Mouse (Mus musculus) gastrocnemius, postnatal 36 days (tissue): Measurements from ENCODE around the gene Nodal. TPM values are rescaled to one million over a fixed set of nuclear protein-coding genes. Genes with fewer than 3 reads are reported as not detected.

Source experiments
- DNase-seq, 2 experiments: peaks; one replicate each; pipeline ENCODE4 v3.0.0; 2022
- intact Hi-C: fragments of 180-260 bp; cut with DNase I; formaldehyde crosslinking; loops from one replicate; pipeline ENCODE4 v1.15.1; 2025
- total RNA-seq, 2 experiments: library from RNA; stranded (reverse); gene quantifications; 2 replicates each; pipeline ENCODE4 v1.2.3; 2021

The Nodal gene
- total RNA-seq, 2 experiments from 2014 or later: 0.12 TPM; not detected in 1

DNA sequence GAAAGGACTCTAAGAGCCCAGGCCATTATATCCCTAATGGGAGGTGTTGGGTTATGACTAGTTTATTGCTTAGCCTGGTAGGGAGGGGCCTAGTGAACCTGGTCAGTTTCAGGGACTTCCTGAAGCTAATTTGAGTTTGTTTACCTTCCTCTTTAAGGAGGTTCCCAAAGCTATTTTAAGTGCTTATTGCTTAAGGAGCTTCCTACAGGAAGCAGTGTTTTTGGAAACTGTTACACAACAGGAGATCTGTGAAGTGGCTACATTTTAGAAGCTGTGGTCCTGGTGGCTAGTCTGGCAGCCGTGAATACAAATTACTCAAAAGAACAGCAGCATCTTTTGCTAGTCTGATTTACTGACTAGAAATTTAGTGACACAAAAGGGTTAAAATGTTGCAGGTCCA lies 56.6 kb downstream of the Nodal start:
- no peak for DNase-seq
- intact Hi-C loops: loop anchor here (5.0 kb wide), 1 partner anchor 173 kb away; the partner anchor contains the start of gene Ppa1

Other genes with a start within 250 kb of the Nodal start
- gene Tbata, start 246.0 kb upstream of the Nodal start, total RNA-seq: 1 to 10 TPM in 1 of 2 experiments, not detected in 1; 1.7 TPM
- 1 to 10 TPM; 1.1 TPM for gene Adamts14, start 144.5 kb upstream of the Nodal start, total RNA-seq
- gene Prf1, start 120.1 kb upstream of the Nodal start, total RNA-seq: not detected
- gene Pald1, start 34.4 kb upstream of the Nodal start, total RNA-seq: 1 to 10 TPM; 4.4 to 4.5 TPM
- gene Eif4ebp2, start 34.7 kb downstream of the Nodal start, total RNA-seq: 100 to 1,000 TPM; 115 to 116 TPM
- 100 to 1,000 TPM; 131 to 150 TPM for gene Lrrc20, start 57.8 kb downstream of the Nodal start, total RNA-seq
- gene Npffr1, start 177.5 kb downstream of the Nodal start, total RNA-seq: not detected
- gene Ppa1, start 230.6 kb downstream of the Nodal start, total RNA-seq: 10 to 100 TPM; 48.9 to 54.0 TPM